Mouse (Mus musculus): ENCODE results near the gene Tmem253. TPM values are rescaled to one million over a fixed set of nuclear protein-coding genes. Genes with fewer than 3 reads are reported as not detected.

The Tmem253 gene
- total RNA-seq, 1 experiment from 2014 or later: not detected

Other genes with a start within 250 kb of the Tmem253 start
- not detected in 2 replicates for gene Ang4, start 242.1 kb upstream of the Tmem253 start, total RNA-seq (2017)
- not detected in 2 replicates for gene AY358078, start 215.6 kb upstream of the Tmem253 start, total RNA-seq (2017)
- 0.55 and 3.3 TPM in 2 replicates for gene Ear6, start 162.0 kb upstream of the Tmem253 start, total RNA-seq (2017)
- gene Mettl17, start 130.8 kb upstream of the Tmem253 start, total RNA-seq (2017): 6.7 and 11.5 TPM in 2 replicates
- gene Slc39a2, start 122.8 kb upstream of the Tmem253 start, total RNA-seq (2017): 0.49 TPM in 1 of 2 replicates, not detected in the other
- gene Ndrg2, start 101.5 kb upstream of the Tmem253 start, total RNA-seq (2017): 2.8 and 14.6 TPM in 2 replicates
- gene Tppp2, start 97.2 kb upstream of the Tmem253 start, total RNA-seq (2017): not detected in 2 replicates
- gene Rnase13, start 92.9 kb upstream of the Tmem253 start, total RNA-seq (2017): not detected in 2 replicates
- 27.5 and 32.4 TPM in 2 replicates for gene Arhgef40, start 30.9 kb upstream of the Tmem253 start, total RNA-seq (2017)
- 9.8 and 14.0 TPM in 2 replicates for gene Zfp219, start 5.1 kb downstream of the Tmem253 start, total RNA-seq (2017)
- gene Olfr221, start 26.8 kb downstream of the Tmem253 start, total RNA-seq (2017): not detected in 2 replicates
- 700 and 803 TPM in 2 replicates for gene Hnrnpc, start 88.4 kb downstream of the Tmem253 start, total RNA-seq (2017)
- 17.0 and 17.2 TPM in 2 replicates for gene Rpgrip1, start 95.0 kb downstream of the Tmem253 start, total RNA-seq (2017)
- 251 and 267 TPM in 2 replicates for gene Supt16, start 181.8 kb downstream of the Tmem253 start, total RNA-seq (2017)
- 78.3 and 103 TPM in 2 replicates for gene Chd8, start 242.1 kb downstream of the Tmem253 start, total RNA-seq (2017)